Mouse (Mus musculus): ENCODE data around the gene Peli1.

- TF ChIP-seq POLR2A (IDR thresholded peaks at IDR 0.05; ENCODE audit: borderline replicate concordance, control insufficient read depth, low read depth, low read length), result no peak
- TF ChIP-seq CTCF (IDR thresholded peaks at IDR 0.05; ENCODE audit: control insufficient read depth, insufficient read depth, low read length), result no peak
Measured at GRCm38 (mm10) chr11:21139453-21139852, 48.4 kb downstream of the Peli1 start.
